Mouse (Mus musculus) neutrophil, adult 59 days (primary cell): ENCODE data around the gene Plk2. TPM values are rescaled to one million over a fixed set of nuclear protein-coding genes. Genes with fewer than 3 reads are reported as not detected.

Source experiments
- total RNA-seq, 2 experiments: library from RNA; stranded (reverse); gene quantifications; 1 replicate in 1 of 2; 2 replicates in 1 of 2; pipeline ENCODE4 v1.2.4; 2023

Plk2 gene
- 10 to 100 TPM; 26.4 to 35.9 TPM for total RNA-seq

GRCm38 (mm10) chr13:110394291-110395178 lies at the start of gene Plk2:
Plk2 (plus strand) TSS chr13:110395046.

GRCm38 (mm10) chr13:110356941-110357340 lies 37.9 kb upstream of the Plk2 start, which contains the start of gene Gapt:
Gapt (minus strand) TSS chr13:110357199.

Other genes with a start within 250 kb of the Plk2 start
- not detected for gene Rab3c, start 114.0 kb upstream of the Plk2 start, total RNA-seq
- gene Gapt, start 37.8 kb upstream of the Plk2 start, total RNA-seq = 10 to 100 TPM; 78.1 to 84.1 TPM